Mouse (Mus musculus) liver, embryonic 12.5 days (tissue): ENCODE data around the gene Stag1. TPM values are rescaled to one million over a fixed set of nuclear protein-coding genes. Genes with fewer than 3 reads are reported as not detected.
"Not testable (repeated sequence)": the region's sequence is repeated elsewhere in the genome, so short reads cannot be mapped to it uniquely, and the experiment has no call there.

Experiments
- ATAC-seq: fragments of 200-750 bp; cut with Nextera tagmentation; 2 replicates; pipeline ENCODE4 v1.8.0; 2017; ENCODE audit warnings: moderate number of reproducible peaks, mild to moderate bottlenecking, moderate library complexity
- H3K27ac ChIP-seq: fragments of 300-500 bp; sonication (generic); 2 replicates; pipeline ENCODE4 v1.5.1; 2016; ENCODE audit warnings: mild to moderate bottlenecking
- H3K27me3 ChIP-seq: fragments of 300-500 bp; sonication (generic); replicated peaks from 2 replicates; pipeline ENCODE4 v1.6.1; 2016; ENCODE audit warnings: mild to moderate bottlenecking, moderate library complexity
- H3K36me3 ChIP-seq: fragments of 300-500 bp; sonication (generic); 2 replicates; pipeline ENCODE4 v1.6.1; 2016; ENCODE audit warnings: mild to moderate bottlenecking, moderate library complexity
- H3K4me1 ChIP-seq: fragments of 300-500 bp; sonication (generic); 2 replicates; pipeline ENCODE4 v1.6.1; 2016
- H3K4me2 ChIP-seq: fragments of 300-500 bp; sonication (generic); 2 replicates; pipeline ENCODE4 v1.6.1; 2016; ENCODE audit warnings: mild to moderate bottlenecking, moderate library complexity
- H3K4me3 ChIP-seq: fragments of 300-500 bp; sonication (generic); 2 replicates; pipeline ENCODE4 v1.5.1; 2016; ENCODE audit warnings: mild to moderate bottlenecking, moderate library complexity
- H3K9ac ChIP-seq: fragments of 300-500 bp; sonication (generic); 2 replicates; pipeline ENCODE4 v1.6.1; 2016; ENCODE audit warnings: mild to moderate bottlenecking, moderate library complexity
- H3K9me3 ChIP-seq: fragments of 300-500 bp; sonication (generic); replicated peaks from 2 replicates; pipeline ENCODE4 v1.6.1; 2016; ENCODE audit warnings: mild to moderate bottlenecking, moderate library complexity
- WGBS: fragments of 180-500 bp; shearing (Covaris S2); methylation state at CpG from one replicate; pipeline ENCODE4 v1.1.7; 2016; ENCODE audit not compliant: insufficient replicate concordance; 5-methylcytosine and 5-hydroxymethylcytosine counted together
- polyA plus RNA-seq: library from polyadenylated mRNA; unstranded; fragments of >200 nt; fragmentation: Nextera tagmentation; extraction: Ambion mirVana; gene quantifications from 2 replicates; pipeline ENCODE4 v1.2.1, GENCODE M21; 2016

Gene Stag1
- polyA plus RNA-seq, 1 experiment from 2014 or later = 30.0 TPM

- no peak for ATAC-seq
- no peaks in the 10 kb centered on the region for H3K4me1 ChIP-seq
- no peak overlapping the region for H3K9ac ChIP-seq
- H3K27ac ChIP-seq = no peak overlapping the region
- no peak overlapping the region for H3K4me2 ChIP-seq
- H3K9me3 ChIP-seq = no peaks in the 10 kb centered on the region
- H3K4me3 ChIP-seq = no peak overlapping the region
- no peaks in the 10 kb centered on the region for H3K36me3 ChIP-seq
- H3K27me3 ChIP-seq = no peaks in the 10 kb centered on the region
- WGBS = 86% methylated on average over 1 of the region's 1 CpGs
Observed at GRCm38 (mm10) chr9:100707644-100708043, 110.0 kb downstream of the Stag1 start.

- Histone ChIP-seq H3K4me2 (no peak overlapping the region), H3K27ac (no peak overlapping the region), H3K4me1 (no peaks in the 10 kb centered on the region), H3K9ac (no peak overlapping the region), H3K27me3 (no peaks in the 10 kb centered on the region), H3K36me3 (peaks cover 6% of the 10 kb centered on the region), H3K9me3 (no peaks in the 10 kb centered on the region), H3K4me3 (no peak overlapping the region)
- no peak for ATAC-seq
- 56% methylated on average over 2 of the region's 2 CpGs for WGBS
Observed at GRCm38 (mm10) chr9:100711665-100712064, 114.1 kb downstream of the Stag1 start.

DNA sequence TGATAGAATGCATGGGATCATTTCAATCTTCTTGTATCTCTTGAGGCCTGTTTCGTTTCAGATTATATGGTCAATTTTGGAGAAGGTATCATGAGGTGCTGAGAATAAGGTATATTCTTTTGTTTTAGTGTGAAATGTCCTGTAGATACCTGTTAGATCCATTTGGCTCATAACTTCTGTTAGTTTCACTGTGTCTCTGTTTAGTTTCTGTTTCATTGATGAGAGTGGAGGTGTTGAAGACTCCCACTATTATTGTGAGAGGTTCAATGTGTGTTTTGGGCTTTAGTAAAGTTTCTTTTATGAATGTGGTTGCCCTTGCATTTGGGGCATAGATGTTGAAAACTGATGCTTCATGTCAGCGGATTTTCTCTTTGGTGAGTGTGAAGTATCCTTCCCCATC, 127.2 kb downstream of the Stag1 start:
- not testable (repeated sequence) for H3K9ac ChIP-seq, H3K4me2 ChIP-seq, H3K27ac ChIP-seq, ATAC-seq, H3K4me3 ChIP-seq, H3K9me3 ChIP-seq, H3K27me3 ChIP-seq, H3K36me3 ChIP-seq
- WGBS = 80% methylated on average over 2 of the region's 2 CpGs
- peaks cover 15% of the 10 kb centered on the region for H3K4me1 ChIP-seq

GRCm38 (mm10) chr9:100731839-100732238, 134.2 kb downstream of the Stag1 start:
- H3K4me2 ChIP-seq = no peak overlapping the region
- H3K9ac ChIP-seq = no peak overlapping the region
- no peaks in the 10 kb centered on the region for H3K9me3 ChIP-seq
- no peaks in the 10 kb centered on the region for H3K36me3 ChIP-seq
- 94% methylated on average over 1 of the region's 1 CpGs for WGBS
- no peak overlapping the region for H3K4me3 ChIP-seq
- H3K4me1 ChIP-seq = peaks cover 47% of the 10 kb centered on the region
- no peak overlapping the region for H3K27ac ChIP-seq
- no peaks in the 10 kb centered on the region for H3K27me3 ChIP-seq
- no peak for ATAC-seq

DNA sequence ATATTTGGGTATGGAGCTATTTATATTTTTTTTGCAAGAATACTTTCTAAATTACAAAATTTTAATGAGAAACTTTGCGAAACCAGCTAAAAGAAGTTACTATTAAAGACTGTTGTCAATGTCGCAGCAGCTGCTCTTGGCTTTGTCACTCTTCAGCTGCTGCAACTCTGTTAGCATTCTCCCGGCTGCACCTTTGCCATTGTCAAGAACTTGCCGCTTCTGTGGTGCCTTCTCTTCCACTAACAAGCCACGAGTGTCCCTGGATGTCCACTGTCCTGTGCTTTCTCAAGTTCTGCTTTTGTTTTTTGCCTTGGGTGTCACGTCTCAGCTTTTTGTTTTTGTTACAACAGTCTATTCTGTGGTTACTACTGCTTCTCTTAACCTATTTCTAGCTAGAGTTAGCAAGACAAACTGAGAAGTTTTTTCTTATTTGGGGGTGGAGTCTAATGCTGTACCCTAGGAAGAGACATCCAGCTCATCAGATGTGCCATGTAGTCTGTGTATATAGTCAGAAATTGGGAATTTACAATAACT, 136.4 kb downstream of the Stag1 start:
- Histone ChIP-seq H3K36me3 (peaks cover 7% of the 10 kb centered on the region), H3K27ac (no peak overlapping the region), H3K4me3 (no peak overlapping the region), H3K27me3 (no peaks in the 10 kb centered on the region), H3K9ac (no peak overlapping the region), H3K9me3 (no peaks in the 10 kb centered on the region), H3K4me2 (no peak overlapping the region), H3K4me1 (peaks cover 47% of the 10 kb centered on the region)
- 72% methylated on average over 6 of the region's 6 CpGs for WGBS
- no peak for ATAC-seq

- H3K4me1 ChIP-seq = peaks cover 43% of the 10 kb centered on the region
- H3K36me3 ChIP-seq = peaks cover 8% of the 10 kb centered on the region
- peak; percentile 93 for ATAC-seq
- 42% methylated on average over 4 of the region's 4 CpGs for WGBS
- no peaks in the 10 kb centered on the region for H3K9me3 ChIP-seq
- H3K4me2 ChIP-seq = peak overlapping the region; percentile 50
- no peaks in the 10 kb centered on the region for H3K27me3 ChIP-seq
- no peak overlapping the region for H3K4me3 ChIP-seq
- H3K9ac ChIP-seq = no peak overlapping the region
- H3K27ac ChIP-seq = peak overlapping the region; percentile 75
Observed at GRCm38 (mm10) chr9:100735993-100736645, 138.5 kb downstream of the Stag1 start.

DNA sequence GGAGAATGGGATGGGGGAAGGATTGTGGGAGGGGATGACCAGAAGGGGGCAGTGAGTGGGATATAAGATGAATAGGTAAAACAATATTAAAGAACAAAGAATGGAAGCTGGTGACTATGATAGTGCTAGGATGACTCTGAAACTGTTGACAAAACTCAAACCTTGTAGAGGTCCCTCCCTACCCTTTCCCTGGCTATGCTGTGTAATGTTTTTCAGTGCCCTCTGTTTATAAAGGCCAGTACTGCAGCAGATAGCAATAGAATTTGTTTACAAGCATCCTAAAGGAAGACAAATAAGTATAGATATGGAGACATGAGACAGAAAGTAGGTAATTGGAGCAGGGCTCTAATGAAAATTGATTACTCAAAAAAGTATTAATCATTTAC, 139.0 kb downstream of the Stag1 start:
- H3K27me3 ChIP-seq = no peaks in the 10 kb centered on the region
- no peak overlapping the region for H3K4me3 ChIP-seq
- no peaks in the 10 kb centered on the region for H3K9me3 ChIP-seq
- ATAC-seq = peak; percentile 78
- peaks cover 43% of the 10 kb centered on the region for H3K4me1 ChIP-seq
- no peak overlapping the region for H3K9ac ChIP-seq
- peaks cover 8% of the 10 kb centered on the region for H3K36me3 ChIP-seq
- H3K4me2 ChIP-seq = peak overlapping the region; percentile 50
- peak overlapping the region; percentile 75 for H3K27ac ChIP-seq

DNA sequence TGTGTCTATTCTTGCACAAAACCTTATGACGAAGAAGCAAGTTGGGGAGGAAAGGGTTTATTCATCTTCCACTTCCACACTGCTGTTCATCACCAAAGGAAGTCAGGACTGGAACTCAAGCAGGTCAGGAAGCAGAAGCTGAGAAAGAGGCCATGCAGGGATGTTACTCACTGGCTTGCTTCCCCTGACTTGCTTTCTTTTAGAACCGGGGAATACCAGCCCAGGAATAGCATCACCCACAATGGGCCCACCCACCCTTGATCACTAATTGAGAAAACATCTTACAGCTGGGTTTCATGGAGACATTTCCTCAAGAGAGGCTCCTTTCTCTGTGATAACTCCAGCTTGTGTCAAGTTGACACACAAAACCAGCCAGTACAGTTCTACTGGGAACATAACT, 179.6 kb downstream of the Stag1 start:
- H3K36me3 ChIP-seq, H3K9ac ChIP-seq, H3K4me1 ChIP-seq, H3K4me3 ChIP-seq, H3K4me2 ChIP-seq, ATAC-seq, H3K27ac ChIP-seq, H3K27me3 ChIP-seq, H3K9me3 ChIP-seq: not testable (repeated sequence)
- WGBS = 68% methylated on average over 2 of the region's 2 CpGs

- ATAC-seq = no peak
- Histone ChIP-seq H3K4me3 (no peak overlapping the region), H3K27ac (no peak overlapping the region), H3K9ac (no peak overlapping the region), H3K4me2 (no peak overlapping the region), H3K27me3 (no peaks in the 10 kb centered on the region), H3K4me1 (no peaks in the 10 kb centered on the region), H3K9me3 (no peaks in the 10 kb centered on the region), H3K36me3 (no peaks in the 10 kb centered on the region)
- WGBS = 63% methylated on average over 4 of the region's 4 CpGs
Observed at GRCm38 (mm10) chr9:100865984-100866383, 268.4 kb downstream of the Stag1 start.

GRCm38 (mm10) chr9:100869635-100870034, 272.0 kb downstream of the Stag1 start:
- ATAC-seq = no peak
- Histone ChIP-seq H3K4me2 (no peak overlapping the region), H3K9me3 (no peaks in the 10 kb centered on the region), H3K4me1 (no peaks in the 10 kb centered on the region), H3K27me3 (no peaks in the 10 kb centered on the region), H3K27ac (no peak overlapping the region), H3K4me3 (no peak overlapping the region), H3K36me3 (no peaks in the 10 kb centered on the region; the same call in 1 of the 2 replicates), H3K9ac (no peak overlapping the region)

GRCm38 (mm10) chr9:100896111-100896510, 298.5 kb downstream of the Stag1 start:
- Histone ChIP-seq H3K27ac (no peak overlapping the region), H3K9ac (no peak overlapping the region), H3K9me3 (no peaks in the 10 kb centered on the region), H3K4me1 (no peaks in the 10 kb centered on the region), H3K4me3 (no peak overlapping the region), H3K4me2 (no peak overlapping the region), H3K36me3 (peaks cover 4% of the 10 kb centered on the region), H3K27me3 (no peaks in the 10 kb centered on the region)
- WGBS = 83% methylated on average over 1 of the region's 1 CpGs
- no peak for ATAC-seq

DNA sequence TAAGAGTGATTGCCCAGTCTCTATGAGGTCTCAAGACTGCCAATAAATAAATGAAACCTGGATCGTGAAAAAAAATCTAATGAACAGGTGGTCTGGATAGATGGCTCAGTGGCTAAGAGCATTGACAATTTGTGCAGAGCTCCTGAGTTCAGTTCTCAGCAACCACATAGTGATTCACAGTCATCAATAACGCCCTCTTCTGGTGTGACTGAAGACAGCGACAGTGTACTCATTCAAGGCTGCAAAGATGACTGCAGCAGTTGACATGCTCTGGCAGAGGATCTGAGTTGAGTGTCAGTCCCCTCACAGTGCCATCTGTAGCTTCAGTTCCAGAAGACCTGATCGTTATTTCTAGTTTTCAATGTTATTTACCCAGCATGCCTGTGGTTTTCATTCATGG, 300.4 kb downstream of the Stag1 start:
- 81% methylated on average over 4 of the region's 4 CpGs for WGBS
- ATAC-seq = no peak

DNA sequence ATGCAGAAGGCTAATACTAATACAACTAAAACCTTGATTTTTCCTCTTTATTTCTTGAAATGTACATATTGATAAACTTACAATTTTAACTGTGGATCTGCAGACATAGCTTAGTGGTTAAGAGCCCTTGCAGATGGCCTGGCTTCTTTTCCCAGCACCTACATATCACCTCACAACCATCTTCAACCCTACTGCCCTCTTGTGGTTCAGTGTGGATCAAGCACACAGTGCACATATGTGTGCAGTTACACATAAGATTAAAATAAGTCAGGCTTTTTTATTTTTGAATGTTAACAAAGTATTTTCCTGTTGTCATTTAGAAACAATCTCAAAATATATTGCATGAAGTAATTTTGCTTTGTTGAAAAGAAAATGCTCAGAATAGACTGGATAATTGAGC, 312.8 kb downstream of the Stag1 start:
- Histone ChIP-seq H3K4me1 (no peaks in the 10 kb centered on the region), H3K9me3 (no peaks in the 10 kb centered on the region), H3K4me2 (no peak overlapping the region), H3K4me3 (no peak overlapping the region), H3K27me3 (no peaks in the 10 kb centered on the region), H3K36me3 (peaks cover 37% of the 10 kb centered on the region), H3K27ac (no peak overlapping the region), H3K9ac (no peak overlapping the region)
- no peak for ATAC-seq

More for the DNA sequence above, 300.4 kb downstream of the Stag1 start:
- Histone ChIP-seq H3K36me3 (peaks cover 4% of the 10 kb centered on the region), H3K27ac (no peak overlapping the region), H3K27me3 (no peaks in the 10 kb centered on the region), H3K4me2 (no peak overlapping the region), H3K4me1 (no peaks in the 10 kb centered on the region), H3K9ac (no peak overlapping the region), H3K9me3 (no peaks in the 10 kb centered on the region), H3K4me3 (no peak overlapping the region)
